Mouse (Mus musculus) stomach, embryonic 15.5 days (tissue): Measurements from ENCODE around the gene Slc22a15. TPM values are rescaled to one million over a fixed set of nuclear protein-coding genes. Genes with fewer than 3 reads are reported as not detected.

ENCODE experiments used
- ATAC-seq: fragments of 200-750 bp; cut with Nextera tagmentation; 2 replicates; pipeline ENCODE4 v1.8.0; 2017; ENCODE audit warnings: low read depth, moderate number of reproducible peaks, moderate TSS enrichment; ENCODE audit not compliant: insufficient read depth, low FRiP score
- H3K27ac ChIP-seq: fragments of 300-500 bp; sonication (generic); 2 replicates; pipeline ENCODE4 v1.5.1; 2015; ENCODE audit warnings: mild to moderate bottlenecking, inconsistent platforms
- H3K27me3 ChIP-seq: fragments of 300-500 bp; sonication (generic); replicated peaks from 2 replicates; pipeline ENCODE4 v1.6.1; 2015; ENCODE audit warnings: inconsistent platforms
- H3K36me3 ChIP-seq: fragments of 300-500 bp; sonication (generic); 2 replicates; pipeline ENCODE4 v1.6.1; 2015; ENCODE audit warnings: inconsistent platforms
- H3K4me1 ChIP-seq: fragments of 300-500 bp; sonication (generic); 2 replicates; pipeline ENCODE4 v1.6.1; 2015; ENCODE audit warnings: inconsistent platforms
- H3K4me2 ChIP-seq: fragments of 300-500 bp; sonication (generic); 2 replicates; pipeline ENCODE4 v1.6.1; 2015; ENCODE audit warnings: mild to moderate bottlenecking, inconsistent platforms
- H3K4me3 ChIP-seq: fragments of 300-500 bp; sonication (generic); replicated peaks from 2 replicates; pipeline ENCODE4 v1.5.1; 2015; ENCODE audit warnings: inconsistent platforms
- H3K9ac ChIP-seq: fragments of 300-500 bp; sonication (generic); 2 replicates; pipeline ENCODE4 v1.6.1; 2015; ENCODE audit warnings: inconsistent platforms
- H3K9me3 ChIP-seq: fragments of 300-500 bp; sonication (generic); 2 replicates; pipeline ENCODE4 v1.6.1; 2016; ENCODE audit warnings: inconsistent platforms
- WGBS: fragments of 180-500 bp; shearing (Covaris S2); methylation state at CpG from one replicate; pipeline ENCODE4 v1.1.7; 2015; 5-methylcytosine and 5-hydroxymethylcytosine counted together
- polyA plus RNA-seq: library from polyadenylated mRNA; unstranded; fragments of >200 nt; fragmentation: Nextera tagmentation; extraction: Ambion mirVana; gene quantifications from 2 replicates; pipeline ENCODE4 v1.2.1, GENCODE M21; 2015

The Slc22a15 gene
- polyA plus RNA-seq, 1 experiment from 2014 or later = 7.0 TPM

DNA sequence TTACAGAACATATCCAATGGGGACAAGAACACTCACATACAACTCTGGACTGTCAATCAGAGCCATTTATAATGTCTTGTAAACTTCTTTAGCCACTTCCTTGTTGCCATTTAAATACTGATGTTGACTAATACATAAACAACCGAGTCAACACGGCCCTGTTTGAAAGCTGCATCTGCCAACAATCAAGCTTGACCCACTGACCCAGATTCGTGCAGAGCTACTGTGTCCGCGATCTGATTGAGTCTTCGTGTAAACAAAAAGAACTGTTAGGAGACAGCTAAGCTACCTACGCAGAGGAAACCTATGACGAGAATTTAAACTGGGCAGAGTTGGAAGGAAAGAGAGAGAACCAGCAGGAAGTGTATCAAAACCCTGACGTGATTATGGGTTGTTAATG, 42.5 kb downstream of the Slc22a15 start:
- H3K4me3 ChIP-seq = no peak overlapping the region
- H3K4me1 ChIP-seq = peaks cover 7% of the 10 kb centered on the region; the same call in 1 of the 2 replicates
- H3K27ac ChIP-seq = no peak overlapping the region
- H3K27me3 ChIP-seq = no peaks in the 10 kb centered on the region
- H3K36me3 ChIP-seq = 0 out of 2 replicates have a peak, but pooled peaks cover 2% of the 10 kb centered on the region
- WGBS = 31% methylated on average over 9 of the region's 9 CpGs
- no peaks in the 10 kb centered on the region for H3K9me3 ChIP-seq
- H3K4me2 ChIP-seq = no peak overlapping the region
- no peak for ATAC-seq
- no peak overlapping the region for H3K9ac ChIP-seq

GRCm38 (mm10) chr3:101880818-101881217, 43.4 kb downstream of the Slc22a15 start:
- 0 out of 2 replicates have a peak, but pooled peaks cover 2% of the 10 kb centered on the region for H3K36me3 ChIP-seq
- H3K9me3 ChIP-seq = no peaks in the 10 kb centered on the region
- no peaks in the 10 kb centered on the region for H3K27me3 ChIP-seq
- ATAC-seq = no peak
- no peak overlapping the region for H3K4me3 ChIP-seq
- H3K9ac ChIP-seq = no peak overlapping the region
- no peak overlapping the region for H3K4me2 ChIP-seq
- H3K4me1 ChIP-seq = peaks cover 6% of the 10 kb centered on the region; the same call in 1 of the 2 replicates
- H3K27ac ChIP-seq = no peak overlapping the region
- 75% methylated on average over 6 of the region's 6 CpGs for WGBS

- Histone ChIP-seq H3K9ac (no peak overlapping the region), H3K4me3 (no peak overlapping the region), H3K36me3 (0 out of 2 replicates have a peak, but pooled peaks cover 2% of the 10 kb centered on the region), H3K27me3 (no peaks in the 10 kb centered on the region), H3K4me2 (no peak overlapping the region), H3K9me3 (no peaks in the 10 kb centered on the region), H3K4me1 (no peaks in the 10 kb centered on the region), H3K27ac (no peak overlapping the region)
- ATAC-seq = no peak
- WGBS = 66% methylated on average over 5 of the region's 5 CpGs
Observed at GRCm38 (mm10) chr3:101878136-101878535, 46.1 kb downstream of the Slc22a15 start.

- no peak overlapping the region for H3K27ac ChIP-seq
- WGBS = 55% methylated on average over 7 of the region's 7 CpGs
Observed at GRCm38 (mm10) chr3:101876459-101877285, 47.6 kb downstream of the Slc22a15 start.

DNA sequence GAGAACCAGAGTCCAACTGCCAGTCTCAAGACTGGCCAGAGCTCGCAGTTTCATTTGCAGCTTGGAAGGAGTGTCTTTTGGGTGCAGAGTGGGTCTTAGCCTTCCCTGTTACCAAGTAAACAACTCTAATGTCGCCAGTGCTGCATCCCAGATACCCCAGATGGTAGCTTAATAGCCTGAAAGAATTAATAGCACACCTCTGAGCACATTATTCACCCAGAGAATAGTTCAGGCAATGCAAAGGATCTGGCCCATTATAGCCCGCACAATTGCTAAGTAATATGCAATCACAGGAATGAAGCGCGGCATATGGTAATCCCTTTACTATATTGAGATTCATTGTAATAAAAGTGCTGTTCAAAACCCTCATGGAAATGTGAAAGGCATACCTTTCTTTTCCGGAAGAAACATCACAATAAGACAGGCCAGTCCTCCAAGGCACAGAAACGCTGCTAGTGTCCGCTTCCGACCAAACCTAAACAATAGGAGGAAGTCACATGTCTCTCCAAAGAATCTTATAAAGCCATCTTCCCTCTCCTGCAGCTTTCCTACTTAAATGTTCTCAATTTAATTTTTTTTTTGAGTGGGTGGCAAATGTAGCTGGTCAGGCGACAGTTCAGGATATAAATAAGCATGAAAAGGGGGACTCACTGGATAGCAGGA, 48.9 kb downstream of the Slc22a15 start:
- H3K36me3 ChIP-seq = 0 out of 2 replicates have a peak, but pooled peaks cover 2% of the 10 kb centered on the region
- no peaks in the 10 kb centered on the region for H3K9me3 ChIP-seq
- H3K9ac ChIP-seq = no peak overlapping the region
- H3K27ac ChIP-seq = no peak overlapping the region
- no peak overlapping the region for H3K4me2 ChIP-seq
- H3K4me1 ChIP-seq = no peaks in the 10 kb centered on the region
- H3K4me3 ChIP-seq = no peak overlapping the region
- WGBS = 71% methylated on average over 10 of the region's 10 CpGs
- ATAC-seq = no peak
- no peaks in the 10 kb centered on the region for H3K27me3 ChIP-seq

More at GRCm38 (mm10) chr3:101876459-101877285, 47.6 kb downstream of the Slc22a15 start:
- H3K36me3 ChIP-seq = 0 out of 2 replicates have a peak, but pooled peaks cover 2% of the 10 kb centered on the region
- H3K27me3 ChIP-seq = no peaks in the 10 kb centered on the region
- no peaks in the 10 kb centered on the region for H3K4me1 ChIP-seq
- H3K4me3 ChIP-seq = no peak overlapping the region
- no peak overlapping the region for H3K9ac ChIP-seq
- ATAC-seq = no peak
- H3K9me3 ChIP-seq = no peaks in the 10 kb centered on the region
- no peak overlapping the region for H3K4me2 ChIP-seq

- Histone ChIP-seq H3K27me3 (no peaks in the 10 kb centered on the region), H3K4me1 (no peaks in the 10 kb centered on the region), H3K4me2 (no peak overlapping the region), H3K27ac (no peak overlapping the region), H3K36me3 (0 out of 2 replicates have a peak, but pooled peaks cover 2% of the 10 kb centered on the region), H3K9me3 (no peaks in the 10 kb centered on the region), H3K4me3 (no peak overlapping the region), H3K9ac (no peak overlapping the region)
- 78% methylated on average over 7 of the region's 7 CpGs for WGBS
- no peak for ATAC-seq
Observed at GRCm38 (mm10) chr3:101873061-101873675, 51.1 kb downstream of the Slc22a15 start.

DNA sequence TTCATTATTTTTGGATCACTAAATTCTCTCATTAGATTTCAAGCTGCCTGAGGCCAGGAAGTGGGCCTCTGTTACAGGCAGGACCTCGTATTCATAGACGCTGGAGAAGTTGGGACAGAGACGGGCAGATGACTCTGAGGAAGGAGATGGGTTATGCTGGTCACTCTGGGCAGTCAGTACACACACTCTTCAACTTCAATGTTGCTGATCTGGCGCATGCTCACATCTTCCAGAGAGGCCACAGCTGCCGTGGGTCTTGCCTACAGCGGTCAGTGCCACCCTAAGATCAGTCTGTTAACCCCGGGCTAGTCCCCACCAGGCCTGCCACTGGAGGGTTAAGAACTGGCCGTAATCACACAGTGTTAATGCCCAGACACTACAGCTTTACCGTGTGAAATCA, 52.3 kb downstream of the Slc22a15 start:
- Histone ChIP-seq H3K27me3 (no peaks in the 10 kb centered on the region), H3K4me2 (no peak overlapping the region), H3K4me1 (no peaks in the 10 kb centered on the region), H3K4me3 (no peak overlapping the region), H3K27ac (no peak overlapping the region), H3K9me3 (no peaks in the 10 kb centered on the region), H3K36me3 (no peaks in the 10 kb centered on the region), H3K9ac (no peak overlapping the region)
- WGBS = 87% methylated on average over 9 of the region's 9 CpGs
- ATAC-seq = no peak

GRCm38 (mm10) chr3:101867001-101867421, 57.2 kb downstream of the Slc22a15 start:
- Histone ChIP-seq H3K9ac (no peak overlapping the region), H3K36me3 (no peaks in the 10 kb centered on the region), H3K4me3 (no peak overlapping the region), H3K27ac (no peak overlapping the region), H3K27me3 (no peaks in the 10 kb centered on the region), H3K4me2 (no peak overlapping the region), H3K9me3 (no peaks in the 10 kb centered on the region), H3K4me1 (no peaks in the 10 kb centered on the region)
- ATAC-seq = no peak
- WGBS = 64% methylated on average over 4 of the region's 4 CpGs

GRCm38 (mm10) chr3:101861856-101862255, 62.4 kb downstream of the Slc22a15 start:
- no peak for ATAC-seq
- no peak overlapping the region for H3K4me3 ChIP-seq
- 54% methylated on average over 3 of the region's 3 CpGs for WGBS
- no peak overlapping the region for H3K4me2 ChIP-seq
- no peak overlapping the region for H3K27ac ChIP-seq
- no peaks in the 10 kb centered on the region for H3K4me1 ChIP-seq
- H3K36me3 ChIP-seq = 0 out of 2 replicates have a peak, but pooled peaks cover 7% of the 10 kb centered on the region
- H3K9ac ChIP-seq = no peak overlapping the region
- H3K9me3 ChIP-seq = no peaks in the 10 kb centered on the region
- H3K27me3 ChIP-seq = no peaks in the 10 kb centered on the region

GRCm38 (mm10) chr3:101860151-101860550, 64.1 kb downstream of the Slc22a15 start:
- Histone ChIP-seq H3K27ac (no peak overlapping the region), H3K4me1 (no peaks in the 10 kb centered on the region), H3K4me2 (no peak overlapping the region), H3K4me3 (no peak overlapping the region), H3K36me3 (0 out of 2 replicates have a peak, but pooled peaks cover 7% of the 10 kb centered on the region), H3K27me3 (no peaks in the 10 kb centered on the region), H3K9ac (no peak overlapping the region), H3K9me3 (no peaks in the 10 kb centered on the region)
- no peak for ATAC-seq
- WGBS = 76% methylated on average over 7 of the region's 7 CpGs

DNA sequence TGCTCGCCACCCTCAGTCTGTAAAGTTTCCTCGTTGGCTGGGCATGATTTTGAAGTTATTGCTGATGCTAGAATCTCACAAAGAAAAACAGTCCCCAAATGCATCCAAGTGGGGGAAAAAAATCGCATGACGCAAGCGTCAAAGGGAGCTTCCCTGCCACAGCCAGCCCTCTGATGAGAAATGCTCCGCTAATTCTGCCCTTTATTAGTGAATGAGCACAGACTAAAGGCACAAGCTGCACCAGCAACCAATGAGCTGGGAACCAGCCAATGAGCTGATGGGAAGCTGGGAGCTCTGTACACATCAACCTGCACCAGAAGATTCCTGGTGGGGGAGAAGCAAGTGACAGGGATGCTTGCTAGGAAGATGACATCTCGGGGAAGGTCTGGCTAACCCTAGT, 64.5 kb downstream of the Slc22a15 start:
- no peak overlapping the region for H3K4me3 ChIP-seq
- ATAC-seq = no peak
- H3K27me3 ChIP-seq = no peaks in the 10 kb centered on the region
- H3K27ac ChIP-seq = no peak overlapping the region
- H3K9me3 ChIP-seq = no peaks in the 10 kb centered on the region
- WGBS = 84% methylated on average over 7 of the region's 7 CpGs
- H3K4me1 ChIP-seq = no peaks in the 10 kb centered on the region
- no peak overlapping the region for H3K4me2 ChIP-seq
- no peak overlapping the region for H3K9ac ChIP-seq
- H3K36me3 ChIP-seq = 0 out of 2 replicates have a peak, but pooled peaks cover 7% of the 10 kb centered on the region

- no peaks in the 10 kb centered on the region for H3K9me3 ChIP-seq
- H3K36me3 ChIP-seq = no peaks in the 10 kb centered on the region
- H3K27me3 ChIP-seq = no peaks in the 10 kb centered on the region
- no peaks in the 10 kb centered on the region for H3K4me1 ChIP-seq
- H3K9ac ChIP-seq = no peak overlapping the region
- H3K4me3 ChIP-seq = no peak overlapping the region
- ATAC-seq = no peak
- WGBS = 65% methylated on average over 1 of the region's 1 CpGs
- H3K4me2 ChIP-seq = no peak overlapping the region
- H3K27ac ChIP-seq = no peak overlapping the region
Observed at GRCm38 (mm10) chr3:101854075-101854474, 70.2 kb downstream of the Slc22a15 start.
